In genomic region chr6:72254588-72255075, GRCm38 (mm10) we compare ENCODE assay signal across 12 mouse cellular contexts. TPM values are rescaled to one million over a fixed set of nuclear protein-coding genes. Genes with fewer than 3 reads are reported as not detected.
A peak's percentile ranks its signal among the peaks of the same experiment; 100 is the strongest.
DNase-seq lines count a peak whose midpoint lies in the region; ATAC-seq lines count a peak whose summit lies in the region.
"Had no signal": no experiment of that assay in that cellular context is flagged by ENCODE, and none has a peak within 500 bp of the region (broad histone marks: within the 10 kb centered on the region; RNA-seq: fewer than 3 reads in every experiment).

No protein-coding gene starts in this region.

- DNase-seq in liver = no peak
- peak; percentile 74 for DNase-seq in midbrain, embryonic 11.5 days (ENCODE audit: low spot score, missing footprints)
- no peak for DNase-seq in ovary, adult 18-20 months (ENCODE audit: low spot score)
- DNase-seq in natural killer cell, adult 2 months (ENCODE audit: low spot score in 2 of 2) = no peak
- DNase-seq in frontal cortex, adult 2 months (ENCODE audit: extremely low spot score in 1 of 2, low spot score in 1 of 2) = no peak
- DNase-seq: adrenal gland, adult 2 months had no signal

- H3K36me3 ChIP-seq in liver, embryonic 12.5 days = no peaks in the 10 kb centered on the region
- no peaks in the 10 kb centered on the region for H3K36me3 ChIP-seq in forebrain, embryonic 13.5 days (ENCODE audit: poor library complexity, severe bottlenecking)
- no peaks in the 10 kb centered on the region for H3K36me3 ChIP-seq in heart, embryonic 13.5 days
- H3K36me3 ChIP-seq in midbrain, embryonic 11.5 days (ENCODE audit: control insufficient read depth, insufficient read depth, low read length) = no peaks in the 10 kb centered on the region
- H3K36me3 ChIP-seq: embryonic facial prominence, embryonic 13.5 days; lung, embryonic 15.5 days had no signal

- 0 out of 2 replicates have a peak, but pooled peaks have one; percentile 15 for ATAC-seq in liver, embryonic 12.5 days
- ATAC-seq in forebrain, embryonic 13.5 days = 0 out of 2 replicates have a peak, but pooled peaks have one; percentile 27
- ATAC-seq in heart, embryonic 13.5 days (ENCODE audit: extremely low read depth, insufficient number of reproducible peaks, low FRiP score, low TSS enrichment) = peak; percentile 41; the same call in 1 of the 2 replicates
- peak; percentile 48; the same call in 1 of the 2 replicates for ATAC-seq in midbrain, embryonic 11.5 days (ENCODE audit: low FRiP score)

- no peak overlapping the region for H3K9ac ChIP-seq in liver, embryonic 12.5 days
- H3K9ac ChIP-seq in forebrain, embryonic 13.5 days = no peak overlapping the region
- peak overlapping the region; percentile 44; the same call in 1 of the 2 replicates for H3K9ac ChIP-seq in heart, embryonic 13.5 days
- no peak overlapping the region for H3K9ac ChIP-seq in midbrain, embryonic 11.5 days (ENCODE audit: low read length)
- H3K9ac ChIP-seq: embryonic facial prominence, embryonic 13.5 days; lung, embryonic 15.5 days had no signal

- H3K4me1 ChIP-seq in liver, embryonic 12.5 days = no peaks in the 10 kb centered on the region
- H3K4me1 ChIP-seq in forebrain, embryonic 13.5 days = peaks cover 12% of the 10 kb centered on the region
- peaks cover 30% of the 10 kb centered on the region for H3K4me1 ChIP-seq in heart, embryonic 13.5 days
- peaks cover 4% of the 10 kb centered on the region; the same call in 1 of the 2 replicates for H3K4me1 ChIP-seq in midbrain, embryonic 11.5 days (ENCODE audit: control insufficient read depth, insufficient read depth, low read length)

- H3K27ac ChIP-seq in liver, embryonic 12.5 days = no peak overlapping the region
- no peak overlapping the region for H3K27ac ChIP-seq in forebrain, embryonic 13.5 days
- H3K27ac ChIP-seq in heart, embryonic 13.5 days (replicated peaks) = peak overlapping the region; percentile 63
- H3K27ac ChIP-seq in midbrain, embryonic 11.5 days (ENCODE audit: low read depth, low read length) = no peak overlapping the region
- H3K27ac ChIP-seq: embryonic facial prominence, embryonic 13.5 days; kidney, postnatal 0 days; lung, embryonic 15.5 days had no signal

- no peaks in the 10 kb centered on the region for H3K9me3 ChIP-seq in liver, embryonic 12.5 days (replicated peaks)
- no peaks in the 10 kb centered on the region for H3K9me3 ChIP-seq in forebrain, embryonic 13.5 days (replicated peaks)
- no peaks in the 10 kb centered on the region for H3K9me3 ChIP-seq in heart, embryonic 13.5 days
- H3K9me3 ChIP-seq in midbrain, embryonic 11.5 days (ENCODE audit: control insufficient read depth, low read length) = no peaks in the 10 kb centered on the region
- H3K9me3 ChIP-seq: embryonic facial prominence, embryonic 13.5 days; lung, embryonic 15.5 days had no signal

- H3K27me3 ChIP-seq in liver, embryonic 12.5 days (replicated peaks) = peaks cover 33% of the 10 kb centered on the region; the same call in 1 of the 2 replicates
- H3K27me3 ChIP-seq in forebrain, embryonic 13.5 days = 0 out of 2 replicates have a peak, but pooled peaks cover 1% of the 10 kb centered on the region
- H3K27me3 ChIP-seq in heart, embryonic 13.5 days (replicated peaks) = no peaks in the 10 kb centered on the region
- no peaks in the 10 kb centered on the region for H3K27me3 ChIP-seq in midbrain, embryonic 11.5 days (ENCODE audit: control insufficient read depth, insufficient read depth, low read length)
- H3K27me3 ChIP-seq: lung, embryonic 15.5 days had no signal

- H3K4me3 ChIP-seq in liver, embryonic 12.5 days = no peak overlapping the region
- no peak overlapping the region for H3K4me3 ChIP-seq in forebrain, embryonic 13.5 days
- no peak overlapping the region for H3K4me3 ChIP-seq in heart, embryonic 13.5 days
- no peak overlapping the region for H3K4me3 ChIP-seq in midbrain, embryonic 11.5 days (ENCODE audit: low read depth, low read length)
- H3K4me3 ChIP-seq: embryonic facial prominence, embryonic 13.5 days; lung, embryonic 15.5 days had no signal

- H3K4me2 ChIP-seq in liver, embryonic 12.5 days = no peak overlapping the region
- H3K4me2 ChIP-seq in forebrain, embryonic 13.5 days = no peak overlapping the region
- no peak overlapping the region for H3K4me2 ChIP-seq in heart, embryonic 13.5 days
- no peak overlapping the region for H3K4me2 ChIP-seq in midbrain, embryonic 11.5 days
- H3K4me2 ChIP-seq: embryonic facial prominence, embryonic 13.5 days; lung, embryonic 15.5 days had no signal

- WGBS in liver, embryonic 12.5 days (ENCODE audit: insufficient replicate concordance) = 45% methylated on average over 10 of the region's 10 CpGs
- 53% methylated on average over 10 of the region's 10 CpGs for WGBS in forebrain, embryonic 13.5 days
- 27% methylated on average over 10 of the region's 10 CpGs for WGBS in heart, embryonic 13.5 days
- 66% methylated on average over 10 of the region's 10 CpGs for WGBS in midbrain, embryonic 11.5 days

RNA-seq across cellular contexts. Expression of gene Atoh8, which starts 19.3 kb away (rescaled TPM):
- 2.0 and 2.1 TPM in 2 replicates for polyA plus RNA-seq in liver, embryonic 12.5 days (2016; fragmentation: Nextera tagmentation; extraction: Ambion mirVana)
- polyA plus RNA-seq in forebrain, embryonic 13.5 days (2015; fragmentation: Nextera tagmentation; extraction: Ambion mirVana) = 2.9 and 4.5 TPM in 2 replicates
- polyA plus RNA-seq in heart, embryonic 13.5 days (2015; fragmentation: Nextera tagmentation; extraction: Ambion mirVana) = 13.3 and 13.7 TPM in 2 replicates
- 4.8 and 6.1 TPM in 2 replicates for polyA plus RNA-seq in midbrain, embryonic 11.5 days (2014; fragmentation: Nextera tagmentation; extraction: Ambion mirVana)
- polyA plus RNA-seq in frontal cortex, adult 2 months (2012; rRNA removed) = 1.5 and 2.3 TPM in 2 replicates

RNA-seq across cellular contexts. Expression of gene Sftpb, which starts 49.8 kb away (rescaled TPM):
- polyA plus RNA-seq in liver, embryonic 12.5 days (2016; fragmentation: Nextera tagmentation; extraction: Ambion mirVana) = not detected in 2 replicates
- not detected in 2 replicates for polyA plus RNA-seq in forebrain, embryonic 13.5 days (2015; fragmentation: Nextera tagmentation; extraction: Ambion mirVana)
- polyA plus RNA-seq in heart, embryonic 13.5 days (2015; fragmentation: Nextera tagmentation; extraction: Ambion mirVana) = 0.17 and 1.1 TPM in 2 replicates
- polyA plus RNA-seq in midbrain, embryonic 11.5 days (2014; fragmentation: Nextera tagmentation; extraction: Ambion mirVana) = not detected in 2 replicates
- polyA plus RNA-seq in frontal cortex, adult 2 months (2012; rRNA removed) = not detected in 2 replicates
- polyA plus RNA-seq: kidney, postnatal 0 days had no signal
